Mouse (Mus musculus) kidney, adult 9 months (tissue): ENCODE measurements around the gene Inhbb.

ENCODE experiments used
- DNase-seq: peaks from one replicate; pipeline ENCODE4 v3.0.0; 2022

The Inhbb gene

DNA sequence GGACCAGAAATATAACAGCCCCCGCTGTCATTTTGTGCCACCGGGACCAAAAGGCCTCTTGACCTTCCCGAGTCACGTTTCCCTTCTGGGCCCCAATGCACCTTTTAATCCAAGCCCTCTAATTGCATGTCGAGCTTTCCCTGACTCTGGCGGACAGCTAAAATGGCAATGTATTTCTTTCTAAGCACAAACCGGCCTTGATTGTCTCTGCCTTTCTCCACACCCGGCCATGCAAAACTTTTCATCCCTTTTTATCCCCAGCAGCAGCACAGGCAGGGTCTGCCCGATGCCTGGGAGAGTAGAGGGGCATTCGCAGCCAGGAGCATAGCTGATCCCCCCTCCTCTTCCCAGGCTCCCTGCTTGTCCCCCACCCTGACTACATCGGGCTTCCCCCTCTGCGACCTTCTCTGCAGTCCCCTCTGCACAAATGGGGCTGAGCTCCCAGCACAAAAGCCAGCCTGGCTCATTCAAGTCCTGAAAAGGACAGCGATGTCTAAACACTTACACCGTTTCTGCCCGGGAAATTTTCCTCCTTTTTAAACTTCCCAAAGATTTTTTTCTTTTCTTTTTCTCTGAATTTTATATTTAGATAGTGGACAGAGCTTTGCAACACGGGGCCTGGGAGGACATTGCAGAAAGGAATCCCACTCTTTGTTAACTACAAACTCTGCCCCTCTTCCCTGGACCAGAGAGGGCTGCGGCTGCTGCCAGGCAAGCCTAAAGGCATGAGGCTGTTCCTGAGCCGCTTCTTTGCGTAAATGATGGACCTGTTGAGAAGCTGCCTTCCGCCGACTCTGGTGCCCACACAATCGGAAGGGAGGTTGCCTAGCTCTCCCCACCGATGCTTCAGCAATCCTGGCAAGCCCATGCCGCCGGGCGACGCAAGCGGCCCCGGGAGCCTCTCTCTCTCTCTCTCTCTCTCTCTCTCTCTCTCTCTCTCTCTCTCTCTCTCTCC, 2.6 kb downstream of the Inhbb start:
- DNase-seq: no peak

DNA sequence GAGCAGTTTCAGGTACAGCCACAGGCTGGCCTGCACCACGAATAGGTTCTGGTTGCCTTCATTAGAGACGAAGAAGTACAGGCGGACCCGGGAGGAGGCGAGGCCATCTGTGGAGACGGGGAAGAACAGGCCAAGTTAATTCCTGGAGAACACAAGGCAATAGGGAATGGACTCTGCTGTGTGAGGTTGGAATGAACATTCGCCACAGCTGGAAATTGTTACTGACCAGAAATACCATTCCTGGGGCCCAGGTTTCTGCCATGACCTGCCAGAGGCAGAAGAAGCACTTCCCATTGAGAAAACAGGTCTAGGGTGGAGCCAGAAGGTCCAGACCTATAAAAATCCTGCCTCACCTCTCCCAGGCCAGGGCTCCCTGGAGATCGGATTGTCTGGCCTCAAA, 4.1 kb downstream of the Inhbb start:
- DNase-seq: no peak

DNA sequence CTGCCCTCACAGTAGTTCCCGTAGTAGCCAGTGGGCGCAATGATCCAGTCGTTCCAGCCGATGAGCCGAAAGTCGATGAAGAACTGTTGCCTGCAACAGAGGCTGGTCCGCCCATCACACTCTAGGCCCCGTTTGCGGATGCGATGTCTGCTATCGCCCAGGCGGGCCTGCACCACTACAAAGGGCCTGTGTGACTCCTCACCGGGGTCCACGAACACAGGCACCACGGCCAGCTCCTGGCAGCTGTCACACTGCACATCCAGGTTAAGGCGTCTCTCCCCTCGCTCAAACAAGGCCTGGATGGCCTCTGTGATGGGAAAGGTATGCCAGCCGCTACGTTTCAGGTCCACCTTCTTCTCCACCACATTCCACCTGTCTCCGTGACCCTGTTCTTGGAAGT, 4.5 kb downstream of the Inhbb start:
- DNase-seq: no peak

DNA sequence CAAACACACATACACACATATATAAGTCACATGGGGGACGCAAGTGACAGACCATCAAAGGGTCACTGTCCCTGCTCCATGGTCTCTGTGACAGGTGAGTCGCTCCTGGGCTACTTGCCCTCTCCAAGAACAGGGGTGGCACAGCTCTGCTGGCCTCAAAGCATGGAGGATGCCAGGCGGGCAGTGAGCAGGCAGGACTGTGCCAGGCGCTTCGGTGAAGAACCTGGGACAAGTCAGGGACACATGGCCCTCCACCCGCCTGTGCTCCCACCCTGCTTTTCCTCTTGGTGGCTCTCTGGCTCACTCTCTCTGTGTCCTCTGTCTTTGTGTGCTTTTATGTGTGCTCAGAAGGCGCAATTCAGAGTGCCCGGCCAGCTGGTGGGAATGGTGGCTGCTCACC, 5.4 kb downstream of the Inhbb start:
- no peak for DNase-seq

DNA sequence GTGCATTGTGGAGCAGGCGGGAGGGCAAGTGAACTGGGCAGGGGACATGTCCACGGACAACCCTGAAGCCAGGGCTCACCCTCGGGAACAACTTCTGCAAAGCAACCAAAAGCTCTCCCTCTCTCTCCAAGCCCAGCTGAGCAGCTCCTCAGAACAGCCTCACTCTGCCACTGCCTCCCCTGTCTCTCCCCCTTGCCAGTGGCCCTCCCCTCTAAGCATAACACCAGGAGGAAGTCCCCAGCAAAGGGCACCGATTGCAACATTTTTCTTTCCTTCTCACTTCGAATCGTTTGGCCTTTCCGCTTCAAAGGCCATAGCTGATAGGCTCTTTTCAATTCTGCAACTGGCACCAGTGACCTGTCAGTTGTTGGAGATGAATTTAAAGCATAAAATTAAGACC, 5.9 kb downstream of the Inhbb start:
- no peak for DNase-seq

DNA sequence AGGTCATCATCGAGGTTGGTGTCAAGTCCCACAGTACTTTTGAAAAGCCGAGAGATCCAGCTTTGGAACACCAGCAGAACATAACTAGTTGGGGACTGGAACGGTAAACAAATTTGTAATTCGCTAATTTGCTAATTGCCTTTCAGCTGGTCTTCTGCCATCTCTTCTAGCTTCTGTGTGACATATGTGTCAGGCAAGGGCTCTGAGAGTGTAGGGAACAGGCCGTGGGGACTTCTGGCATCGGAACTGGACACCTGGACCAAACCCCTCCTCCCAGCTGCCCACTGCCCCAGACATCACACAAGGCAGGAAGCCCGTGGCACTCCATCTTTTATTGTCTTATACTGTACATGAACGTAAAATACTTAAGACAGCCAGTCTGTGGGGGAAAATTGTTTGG, 6.9 kb downstream of the Inhbb start:
- DNase-seq: no peak

DNA sequence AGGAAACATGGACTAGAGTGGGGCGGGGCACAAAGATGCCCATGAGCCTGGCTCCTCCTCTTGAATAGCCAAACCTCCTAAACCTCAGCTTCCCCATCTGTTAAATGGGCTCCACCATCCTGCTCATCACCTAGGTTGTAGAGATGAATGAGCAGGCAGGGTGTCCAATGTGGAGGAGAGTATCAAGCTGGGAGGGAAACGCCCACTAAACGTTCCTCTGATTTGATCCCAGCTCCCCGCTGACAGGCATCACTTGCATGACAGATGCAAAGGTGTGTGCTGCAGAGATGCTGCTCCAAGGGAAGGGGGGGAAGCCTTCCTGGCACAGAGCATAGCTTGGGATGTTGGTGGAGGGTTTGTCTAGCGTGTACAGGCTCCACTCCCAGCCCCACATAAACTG, 11.4 kb downstream of the Inhbb start:
- no peak for DNase-seq

DNA sequence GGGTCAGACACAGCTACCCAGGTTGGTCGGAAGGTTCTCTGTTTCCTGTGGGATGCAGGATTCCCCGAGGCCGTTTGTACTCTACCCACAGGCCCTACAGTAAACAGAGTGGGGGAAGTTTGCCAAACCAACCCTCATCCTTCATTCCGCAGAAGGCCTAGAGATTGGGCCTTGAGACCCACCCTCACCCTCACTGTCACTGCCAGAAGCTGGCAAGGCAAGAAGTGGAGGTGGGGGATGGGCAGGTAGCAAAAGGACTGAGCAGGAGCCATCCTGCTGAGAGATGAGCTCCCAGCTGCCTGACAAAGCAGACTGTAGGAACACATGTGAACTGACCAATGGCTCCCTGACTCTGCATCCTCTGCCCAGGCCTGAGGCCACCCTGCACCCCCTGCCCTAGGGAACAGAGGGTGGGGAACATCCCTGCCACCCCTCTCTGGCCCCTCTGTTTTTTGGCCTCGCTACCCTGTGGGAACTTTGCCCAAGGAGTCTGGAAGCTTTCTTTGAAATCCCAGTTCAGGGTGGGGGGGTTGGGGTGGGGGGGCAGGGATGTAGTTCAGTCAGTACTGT, 12.4 kb downstream of the Inhbb start:
- no peak for DNase-seq

DNA sequence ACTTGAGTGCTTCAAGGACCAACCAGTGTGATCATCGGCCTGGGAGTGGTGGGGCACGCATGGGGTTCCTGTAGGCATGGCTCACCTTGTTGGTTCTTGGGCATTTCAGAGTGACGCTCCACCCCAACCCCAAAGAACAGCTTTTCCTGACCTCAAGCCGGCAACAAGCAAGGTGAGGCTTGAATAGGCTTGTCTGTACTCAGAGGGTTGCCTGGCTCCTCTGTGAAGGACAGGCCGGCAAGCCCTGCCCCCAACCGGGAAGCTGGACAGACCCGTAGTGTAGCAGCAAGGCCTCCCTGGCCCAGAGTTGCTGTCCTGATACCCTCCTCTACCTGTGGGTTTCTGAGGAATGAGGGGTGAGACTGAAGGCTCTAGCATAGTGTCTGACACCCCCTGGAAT, 12.9 kb downstream of the Inhbb start:
- DNase-seq: no peak

DNA sequence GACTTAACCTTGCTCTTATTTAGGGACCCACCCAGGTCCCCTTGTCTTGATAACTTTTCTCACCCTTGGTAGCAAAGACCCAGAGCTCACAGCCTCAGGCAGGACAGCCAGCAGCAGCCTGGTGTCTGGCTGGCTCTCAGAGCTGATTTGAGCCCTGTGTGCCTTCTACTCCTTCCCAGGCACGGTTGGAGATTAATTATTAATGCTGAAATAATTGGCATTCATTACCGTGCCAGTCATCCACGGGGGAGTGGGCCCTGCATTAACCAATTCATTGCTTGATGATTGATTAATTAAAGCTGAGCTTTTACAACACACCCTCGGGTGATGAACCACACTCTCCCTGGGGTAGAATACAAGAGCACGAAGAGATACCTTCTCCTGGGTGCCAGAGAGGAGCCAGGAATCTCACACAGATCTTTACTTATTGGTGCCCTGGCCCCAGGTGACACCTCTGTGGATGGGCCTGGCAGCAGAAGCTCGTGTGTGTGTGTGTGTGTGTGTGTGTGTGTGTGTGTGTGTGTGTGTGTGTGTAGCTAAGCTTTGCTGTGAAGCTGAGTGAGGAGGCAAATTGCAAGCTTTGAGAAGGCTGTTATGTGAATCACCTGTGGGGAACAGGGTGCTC, 14.2 kb downstream of the Inhbb start:
- DNase-seq: peak; percentile 58

DNA sequence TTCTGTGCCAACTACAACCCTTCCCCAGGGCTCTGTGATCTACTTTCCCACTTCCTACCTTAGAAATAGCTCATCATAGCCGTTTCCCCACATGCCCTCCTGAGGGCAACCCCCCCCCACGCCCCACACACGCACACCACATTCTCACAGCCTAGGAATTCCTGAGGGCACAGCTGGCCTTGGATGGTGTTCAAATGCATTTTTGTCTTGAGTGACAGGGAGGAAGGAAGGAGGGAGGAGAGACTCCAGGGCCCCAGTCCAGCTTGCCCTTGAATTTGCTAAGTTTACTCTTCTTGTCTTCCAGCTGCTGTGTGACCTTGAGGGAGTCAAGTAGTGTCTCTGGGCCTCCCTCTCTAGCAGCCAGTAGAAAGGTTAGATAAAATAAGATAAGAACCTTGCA, 17.2 kb downstream of the Inhbb start:
- DNase-seq: no peak

DNA sequence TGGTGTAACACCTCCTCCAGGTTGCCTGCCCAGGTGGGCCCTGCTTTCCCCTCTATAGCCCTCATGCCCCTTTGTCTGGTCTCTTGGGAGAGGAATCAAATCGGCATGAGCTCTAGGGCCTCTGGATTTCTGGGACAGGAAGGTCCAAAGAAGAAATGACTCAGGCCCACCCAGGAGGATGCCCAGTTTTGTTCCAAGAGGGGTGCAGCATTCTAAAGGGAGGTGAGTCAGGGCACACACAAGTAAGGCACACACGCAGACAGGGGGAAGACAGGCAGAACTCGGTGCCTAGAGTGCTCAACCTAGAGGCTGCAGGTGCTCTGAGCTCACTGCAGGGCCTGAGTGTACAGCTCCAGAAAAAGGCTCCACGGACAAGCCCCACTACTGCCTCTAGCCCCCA, 17.7 kb downstream of the Inhbb start:
- no peak for DNase-seq

DNA sequence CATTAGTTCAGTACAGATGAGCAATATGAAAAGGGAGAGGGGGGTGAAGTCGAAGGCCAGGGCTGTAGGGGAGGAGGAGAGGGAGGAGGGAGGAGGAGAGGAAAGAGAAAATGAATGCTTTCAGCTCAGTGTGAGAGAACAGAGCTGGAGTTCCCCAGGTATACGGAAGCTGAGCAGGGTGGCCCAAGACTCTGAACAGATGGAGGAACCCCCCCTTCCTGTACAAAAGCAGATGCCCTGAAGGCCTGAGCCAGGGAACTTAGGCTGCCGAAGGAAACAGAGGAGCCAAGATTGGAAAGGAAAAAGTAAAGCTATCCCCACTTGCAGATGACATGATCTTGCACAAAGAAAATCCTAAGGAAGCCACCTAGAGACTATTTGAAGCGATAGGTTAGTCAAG, 20.8 kb downstream of the Inhbb start:
- DNase-seq: no peak

DNA sequence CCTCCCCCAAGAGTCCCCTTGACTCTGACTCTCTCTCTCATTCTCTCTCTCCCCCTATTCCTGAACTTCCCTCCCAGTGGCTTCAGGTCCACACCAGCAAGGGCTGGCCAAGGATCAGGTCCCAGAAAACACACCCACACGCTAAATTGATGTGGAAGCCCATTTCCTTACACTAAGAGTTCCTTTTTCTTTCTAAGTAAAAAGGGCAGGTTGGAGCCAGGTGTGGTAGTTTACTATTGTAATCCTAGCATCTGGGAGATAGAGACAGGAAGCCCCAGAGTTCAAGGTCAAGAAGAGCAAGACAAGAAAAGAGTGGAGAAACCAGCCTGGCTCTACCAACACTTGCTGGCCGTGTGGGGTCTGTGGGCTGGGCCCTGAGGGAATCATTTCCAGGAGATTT, 23.4 kb downstream of the Inhbb start:
- no peak for DNase-seq

DNA sequence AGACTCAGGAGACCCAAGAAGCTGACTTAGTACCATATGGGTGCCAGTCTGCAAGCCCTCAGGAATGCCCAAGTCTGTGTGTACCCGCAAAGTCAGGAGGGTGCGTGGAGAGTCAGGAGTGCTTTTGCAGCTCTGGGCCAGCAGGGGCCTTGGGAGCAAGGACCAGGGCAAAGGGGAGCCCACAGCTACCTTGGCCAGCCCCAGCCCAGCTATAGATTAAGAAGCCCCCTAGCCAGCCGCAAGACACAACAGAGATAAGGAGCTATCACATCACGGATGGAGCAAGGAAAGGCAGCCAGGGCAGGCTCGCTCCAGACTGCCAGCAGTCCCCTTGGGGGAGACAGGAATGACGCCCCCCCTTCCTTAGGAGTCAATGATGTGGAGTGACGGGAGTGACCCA, 24.2 kb downstream of the Inhbb start:
- no peak for DNase-seq

DNA sequence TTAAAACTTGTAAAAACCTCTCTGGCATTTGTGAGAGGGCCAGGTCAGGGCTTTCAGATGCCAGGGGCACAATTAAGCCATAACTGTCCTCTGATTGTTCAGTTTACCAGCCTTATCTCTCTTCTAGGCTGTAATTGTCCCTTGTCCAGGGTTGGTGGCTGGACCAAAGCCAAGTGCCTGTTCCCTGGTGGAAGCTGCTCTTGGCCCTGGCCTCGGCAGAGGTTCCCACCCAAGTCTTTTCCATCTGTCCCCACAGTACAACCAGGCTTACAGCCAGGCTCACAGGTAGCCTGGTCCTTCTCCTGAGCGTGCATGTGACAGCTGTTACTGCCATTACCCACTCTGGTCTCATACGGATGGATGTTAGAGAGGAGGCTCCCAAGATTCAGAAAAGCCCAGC, 30.7 kb downstream of the Inhbb start:
- no peak for DNase-seq

DNA sequence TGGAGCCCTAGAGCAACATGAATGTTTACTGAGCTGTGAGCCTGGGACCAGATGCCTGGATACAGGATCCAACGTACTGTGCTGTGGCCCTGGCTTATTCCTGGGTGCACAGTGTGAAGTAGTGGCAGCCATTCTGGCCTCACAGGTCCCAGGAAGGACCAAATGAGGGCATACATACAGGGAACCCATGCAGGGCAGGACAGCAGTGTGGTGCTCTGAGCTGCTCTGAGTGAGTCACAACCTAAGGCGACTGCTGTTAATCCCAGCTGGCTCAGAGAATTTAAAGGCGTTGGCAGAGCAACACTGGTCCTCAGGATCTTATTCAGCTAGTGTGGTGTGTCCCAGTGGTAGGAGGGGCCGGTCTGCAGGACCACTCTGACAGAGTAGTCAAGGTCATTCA, 31.4 kb downstream of the Inhbb start:
- no peak for DNase-seq

DNA sequence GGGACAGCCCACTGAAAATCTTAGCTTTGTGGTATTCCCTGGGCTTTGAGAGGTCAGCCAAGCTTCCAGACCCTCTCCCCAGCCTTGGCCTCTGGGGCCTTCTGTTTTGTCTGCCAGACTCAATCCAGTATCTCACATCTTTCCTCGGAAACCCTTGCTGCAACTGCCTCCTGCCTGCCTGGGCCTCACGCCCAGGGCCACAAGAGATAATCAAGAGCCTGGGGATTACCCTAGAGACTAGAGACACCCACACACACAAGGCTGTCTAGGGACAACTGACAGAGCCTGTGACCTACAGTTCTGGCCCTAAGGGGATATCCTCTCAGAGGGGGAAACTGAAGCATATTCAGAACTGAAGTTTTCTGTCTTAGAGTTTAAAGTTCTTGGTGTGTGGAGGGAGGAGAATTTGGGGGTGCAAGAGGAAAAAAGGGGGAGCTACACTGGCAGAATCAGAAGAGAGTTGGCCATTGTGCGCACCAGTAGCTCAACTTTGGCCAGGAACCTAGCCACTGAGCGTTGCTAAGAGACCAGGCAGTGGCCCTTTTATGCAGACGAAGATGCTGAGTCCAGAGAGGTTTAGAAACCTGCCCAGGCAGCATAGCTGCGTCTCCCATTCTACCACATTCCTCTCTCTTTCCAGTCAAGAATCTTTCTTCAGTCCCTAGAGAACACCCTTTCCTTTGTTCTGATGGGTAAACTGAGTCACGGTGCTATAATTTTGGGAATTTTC, 32.1 kb downstream of the Inhbb start:
- DNase-seq: no peak

DNA sequence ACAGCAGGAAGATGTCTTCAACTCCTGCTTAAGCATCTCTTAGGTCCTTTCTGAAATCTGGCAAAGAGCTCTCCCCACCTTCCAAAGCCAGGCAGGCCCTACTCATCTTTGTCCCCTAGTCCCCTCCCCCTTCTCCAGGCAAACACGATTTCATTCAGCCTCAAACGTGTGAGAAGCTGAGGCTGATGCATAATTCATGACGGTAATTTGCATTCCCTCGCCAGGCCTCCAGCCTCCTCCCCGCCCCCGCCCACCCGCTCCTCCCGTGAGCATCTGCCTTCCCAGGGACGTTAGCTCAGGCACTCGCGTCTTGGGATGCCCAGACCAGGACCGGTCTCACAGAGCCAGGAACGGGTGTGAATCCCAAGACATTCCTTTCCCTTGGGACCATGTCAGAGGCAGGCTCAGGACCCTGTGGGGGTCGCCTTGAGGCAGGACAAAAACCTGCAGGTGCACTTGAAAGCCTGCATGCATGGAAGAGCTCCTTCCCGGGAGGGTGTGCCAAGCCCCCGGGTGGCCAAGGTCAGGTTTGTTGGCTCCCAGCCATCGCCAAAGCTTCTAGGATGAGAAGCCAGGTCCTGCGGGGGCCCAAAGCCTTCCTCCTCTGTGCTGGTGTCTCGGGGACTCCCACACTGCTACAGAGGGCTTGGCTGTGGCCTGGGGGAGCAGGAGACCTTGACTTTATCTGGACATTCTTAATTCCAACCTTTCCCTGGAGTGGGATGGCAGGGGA, 33.2 kb downstream of the Inhbb start:
- DNase-seq: no peak

DNA sequence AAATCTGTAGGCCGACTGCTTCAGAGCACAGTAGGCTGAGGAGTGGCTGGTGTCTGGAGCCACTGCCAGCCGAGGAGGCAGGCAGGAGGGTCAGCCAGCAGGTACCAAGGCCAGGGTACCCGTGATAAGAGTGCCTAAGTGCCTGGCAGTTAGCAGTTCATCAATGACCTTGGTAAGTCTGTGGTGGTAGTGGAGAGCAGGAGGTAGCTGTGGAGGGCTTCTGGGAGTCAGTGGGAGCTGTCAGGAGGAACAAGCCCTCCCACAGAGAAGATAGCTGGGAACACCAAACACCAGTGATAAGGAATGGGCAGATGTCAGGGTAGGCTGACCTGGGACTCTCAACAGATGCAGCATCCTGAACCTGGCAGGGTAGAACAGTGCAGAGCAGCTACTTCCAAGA, 35.7 kb downstream of the Inhbb start:
- DNase-seq: no peak

DNA sequence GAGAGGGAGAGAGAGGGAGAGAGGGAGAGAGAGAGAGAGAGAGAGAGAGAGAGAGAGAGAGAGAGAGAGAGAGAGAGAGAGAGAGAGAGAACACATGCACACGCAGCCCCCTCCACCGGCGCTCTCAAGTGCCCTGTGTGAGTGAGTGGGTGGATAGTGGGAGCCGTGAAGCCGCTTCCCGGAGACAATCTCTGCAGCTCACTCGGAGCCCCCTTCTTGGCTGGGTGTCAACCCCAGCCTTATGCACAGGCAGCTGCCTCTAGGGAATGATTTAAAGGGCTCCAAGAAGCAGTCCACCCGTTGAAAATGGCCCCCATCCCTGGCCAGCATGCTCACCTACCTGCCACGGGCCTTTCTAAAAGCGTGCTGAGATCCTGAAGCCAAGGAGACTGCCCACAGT, 38.1 kb downstream of the Inhbb start:
- DNase-seq: no peak

DNA sequence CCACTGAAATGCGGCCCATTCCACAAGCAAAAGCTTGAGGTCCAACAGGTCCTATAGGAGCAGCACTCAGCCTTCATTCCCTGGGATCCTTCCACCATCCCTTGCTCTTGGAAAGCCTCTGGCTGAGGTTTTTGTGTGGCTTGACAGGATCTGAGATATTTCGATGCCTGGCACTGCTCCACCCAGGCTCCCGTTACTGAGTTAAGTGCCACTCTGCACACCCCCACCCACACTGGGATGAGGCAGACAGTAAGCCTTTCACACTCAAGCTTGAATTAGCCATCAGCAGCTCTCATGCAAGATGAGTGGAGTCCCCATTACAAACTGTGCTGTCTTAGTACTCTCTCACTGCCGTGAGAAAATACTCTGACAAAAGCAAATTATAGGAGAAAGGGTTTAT, 41.4 kb downstream of the Inhbb start:
- DNase-seq: no peak

DNA sequence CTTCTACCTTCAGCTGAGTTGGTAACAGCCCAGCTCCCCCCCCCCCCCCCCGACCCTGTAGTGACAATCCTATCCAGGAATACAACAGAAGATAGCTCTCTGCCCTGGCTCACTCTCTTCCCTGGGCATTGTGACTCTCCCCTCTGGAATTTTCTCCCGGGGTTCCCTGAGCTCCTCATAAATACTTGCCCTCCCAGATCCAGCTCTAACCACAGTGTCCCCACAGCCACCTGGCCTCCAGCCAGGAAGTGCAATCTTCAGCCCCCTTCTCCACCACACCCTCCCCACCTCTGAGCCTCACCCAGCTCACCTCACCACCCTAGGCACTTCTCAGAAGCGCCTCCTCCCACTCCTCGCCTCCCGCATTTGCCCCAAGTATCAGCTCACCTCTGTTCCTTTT, 46.7 kb downstream of the Inhbb start:
- DNase-seq: no peak
